Mouse (Mus musculus): ENCODE data around the gene Lnpk. TPM values are rescaled to one million over a fixed set of nuclear protein-coding genes. Genes with fewer than 3 reads are reported as not detected.

Lnpk gene
- total RNA-seq, 2 experiments from 2014 or later: 19.4 to 19.9 TPM

GRCm38 (mm10) chr2:74491426-74491825 lies 87.8 kb downstream of the Lnpk start:
- no peak for DNase-seq
- intact Hi-C loops (cut with DNase I): no loop called here

GRCm38 (mm10) chr2:74490186-74490585 lies 89.0 kb downstream of the Lnpk start:
- intact Hi-C loops (cut with DNase I): no loop called here
- no peak for DNase-seq

DNA sequence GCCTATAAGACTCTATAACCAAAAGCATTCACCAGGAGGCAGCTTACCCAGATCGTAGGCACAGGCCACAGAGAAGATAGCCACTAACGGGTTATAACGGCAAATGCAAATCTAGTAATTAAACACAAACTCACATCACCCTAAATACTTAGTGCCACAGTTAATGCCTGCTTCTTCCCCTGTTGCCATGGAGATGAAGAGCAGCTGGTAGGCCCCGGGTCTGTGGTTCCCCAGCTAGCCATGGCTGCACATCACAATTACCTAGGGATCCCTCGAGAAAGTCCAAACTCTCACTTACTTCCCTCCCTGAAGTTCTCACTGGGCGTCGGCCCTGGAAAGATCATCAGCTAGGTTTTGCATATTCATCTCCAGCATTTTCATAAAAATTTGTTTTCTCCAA lies 90.8 kb downstream of the Lnpk start:
- no peak for DNase-seq
- intact Hi-C loops (cut with DNase I): no loop called here

DNA sequence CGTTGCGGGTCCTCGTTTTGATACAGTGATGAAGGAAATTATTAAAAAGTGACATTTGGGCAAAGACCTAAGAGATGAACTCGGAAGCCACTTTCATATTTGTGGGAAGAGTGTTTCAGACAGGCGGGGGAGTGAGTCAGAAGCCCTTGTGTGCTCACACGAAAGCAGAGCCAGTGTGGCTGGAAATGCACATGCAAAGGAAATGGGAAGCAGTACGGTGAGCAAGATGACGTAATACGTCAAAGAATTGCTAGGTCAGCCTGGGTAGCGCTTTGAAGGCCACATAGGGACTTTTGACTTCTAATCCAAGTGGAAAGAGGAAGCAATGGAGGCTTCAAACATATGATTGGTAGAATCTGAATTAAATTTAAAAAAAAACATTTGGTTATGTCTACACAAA lies 96.6 kb downstream of the Lnpk start:
- intact Hi-C loops (cut with DNase I): no loop called here
- DNase-seq: no peak

DNA sequence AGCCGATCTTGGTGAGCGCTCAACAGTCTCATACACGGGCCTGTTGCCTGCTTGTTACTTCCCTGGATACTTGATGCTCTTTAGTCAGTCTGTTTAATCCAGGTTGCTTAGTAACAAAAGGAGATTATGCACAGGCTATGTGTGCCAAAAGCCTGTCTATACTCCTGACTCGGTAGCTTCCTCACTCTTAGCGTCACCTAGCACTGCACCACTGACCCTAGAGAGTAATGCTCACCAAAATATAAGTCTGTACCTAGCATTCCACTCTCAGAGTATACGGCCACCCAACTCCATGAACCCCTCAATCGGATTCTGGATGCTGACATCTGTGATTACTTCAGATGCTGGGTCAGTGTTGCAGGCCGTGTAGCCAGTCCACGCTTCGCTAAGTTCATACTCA lies 97.1 kb downstream of the Lnpk start:
- intact Hi-C loops (cut with DNase I): no loop called here
- no peak for DNase-seq

Other genes starting within 250 kb of the Lnpk start
- not detected for gene Evx2, start 80.1 kb upstream of the Lnpk start, total RNA-seq (2021)
- gene Hoxd13, start 88.9 kb upstream of the Lnpk start, total RNA-seq (2021): not detected
- gene Hoxd12, start 95.6 kb upstream of the Lnpk start, total RNA-seq (2021): not detected
- gene Hoxd11, start 100.1 kb upstream of the Lnpk start, total RNA-seq (2021): not detected
- under 1 TPM in 1 of 2 experiments, not detected in 1; 0.22 TPM for gene Hoxd10, start 112.5 kb upstream of the Lnpk start, total RNA-seq (2021)
- gene Hoxd9, start 118.3 kb upstream of the Lnpk start, total RNA-seq (2021): under 1 TPM; 0.36 to 0.41 TPM
- gene Hoxd8, start 125.2 kb upstream of the Lnpk start, total RNA-seq (2021): 1 to 10 TPM; 1.1 to 1.3 TPM
- gene Hoxd3, start 132.5 kb upstream of the Lnpk start, total RNA-seq (2021): not detected
- under 1 TPM; 0.19 to 0.28 TPM for gene Hoxd4, start 132.5 kb upstream of the Lnpk start, total RNA-seq (2021)
- gene Gm28230, start 147.3 kb upstream of the Lnpk start, total RNA-seq (2021): not detected
- not detected for gene Hoxd1, start 183.5 kb upstream of the Lnpk start, total RNA-seq (2021)
- 100 to 1,000 TPM; 115 to 121 TPM for gene Mtx2, start 246.4 kb upstream of the Lnpk start, total RNA-seq (2021)